Mouse (Mus musculus) midbrain, embryonic 16.5 days (tissue): ENCODE results near the gene Pitx3. TPM values are rescaled to one million over a fixed set of nuclear protein-coding genes. Genes with fewer than 3 reads are reported as not detected.

Experiments used
- ATAC-seq: fragments of 200-750 bp; cut with Nextera tagmentation; 2 replicates; pipeline ENCODE4 v1.8.0; 2017; ENCODE audit warnings: moderate TSS enrichment
- H3K27ac ChIP-seq: fragments of 300-500 bp; sonication (generic); 2 replicates; pipeline ENCODE4 v1.5.1; 2014; ENCODE audit warnings: mild to moderate bottlenecking, low read length, mixed read lengths
- H3K27me3 ChIP-seq: fragments of 300-500 bp; sonication (generic); 2 replicates; pipeline ENCODE4 v1.6.1; 2014; ENCODE audit warnings: low read depth, low read length, mixed read lengths; ENCODE audit not compliant: control insufficient read depth, insufficient read depth
- H3K36me3 ChIP-seq: fragments of 300-500 bp; sonication (generic); 2 replicates; pipeline ENCODE4 v1.6.1; 2014; ENCODE audit warnings: mild to moderate bottlenecking, low read length, moderate library complexity, mixed read lengths; ENCODE audit not compliant: control insufficient read depth, insufficient read depth
- H3K4me1 ChIP-seq: fragments of 300-500 bp; sonication (generic); 2 replicates; pipeline ENCODE4 v1.6.1; 2014; ENCODE audit warnings: mild to moderate bottlenecking, low read length, mixed read lengths; ENCODE audit not compliant: control insufficient read depth, insufficient read depth
- H3K4me2 ChIP-seq: fragments of 300-500 bp; sonication (generic); 2 replicates; pipeline ENCODE4 v1.6.1; 2014; ENCODE audit warnings: mild to moderate bottlenecking, low read length, mixed read lengths
- H3K4me3 ChIP-seq: fragments of 300-500 bp; sonication (generic); 2 replicates; pipeline ENCODE4 v1.5.1; 2014; ENCODE audit warnings: low read depth, mild to moderate bottlenecking, low read length, moderate library complexity, mixed read lengths
- H3K9ac ChIP-seq: fragments of 300-500 bp; sonication (generic); 2 replicates; pipeline ENCODE4 v1.6.1; 2014; ENCODE audit warnings: low read depth, low read length, mixed read lengths
- H3K9me3 ChIP-seq: fragments of 300-500 bp; sonication (generic); replicated peaks from 2 replicates; pipeline ENCODE4 v1.6.1; 2014; ENCODE audit warnings: mild to moderate bottlenecking, low read length, mixed read lengths; ENCODE audit not compliant: control insufficient read depth, poor library complexity, severe bottlenecking
- WGBS: fragments of 180-500 bp; shearing (Covaris S2); extraction: QIAGEN DNeasy Blood & Tissue Kit; methylation state at CpG from one replicate; pipeline ENCODE4 v1.1.7; 2014; 5-methylcytosine and 5-hydroxymethylcytosine counted together
- polyA plus RNA-seq: library from polyadenylated mRNA; unstranded; fragments of >200 nt; fragmentation: Nextera tagmentation; extraction: Ambion mirVana; gene quantifications from 2 replicates; pipeline ENCODE4 v1.2.1, GENCODE M21; 2015

Gene Pitx3
- polyA plus RNA-seq, 1 experiment from 2014 or later = 1.6 TPM

GRCm38 (mm10) chr19:46123876-46124275 is 24.2 kb downstream of the Pitx3 start:
- 81% methylated on average over 3 of the region's 3 CpGs for WGBS
- ATAC-seq = no peak
- Histone ChIP-seq H3K27ac (no peak overlapping the region), H3K27me3 (peaks cover 2% of the 10 kb centered on the region; the same call in 1 of the 2 replicates), H3K36me3 (no peaks in the 10 kb centered on the region), H3K9me3 (no peaks in the 10 kb centered on the region), H3K4me1 (no peaks in the 10 kb centered on the region), H3K4me3 (no peak overlapping the region), H3K9ac (no peak overlapping the region), H3K4me2 (no peak overlapping the region)

- Histone ChIP-seq H3K4me3 (no peak overlapping the region), H3K9ac (no peak overlapping the region), H3K9me3 (no peaks in the 10 kb centered on the region), H3K4me1 (no peaks in the 10 kb centered on the region), H3K4me2 (no peak overlapping the region), H3K36me3 (no peaks in the 10 kb centered on the region), H3K27me3 (no peaks in the 10 kb centered on the region), H3K27ac (no peak overlapping the region)
- no peak for ATAC-seq
- WGBS = 74% methylated on average over 6 of the region's 6 CpGs
These were observed 27.3 kb downstream of the Pitx3 start for GRCm38 (mm10) chr19:46120872-46121271.

GRCm38 (mm10) chr19:46119458-46119857 is 28.7 kb downstream of the Pitx3 start:
- WGBS = 92% methylated on average over 3 of the region's 3 CpGs
- Histone ChIP-seq H3K4me3 (no peak overlapping the region), H3K9me3 (no peaks in the 10 kb centered on the region), H3K9ac (no peak overlapping the region), H3K27me3 (no peaks in the 10 kb centered on the region), H3K36me3 (no peaks in the 10 kb centered on the region), H3K4me1 (no peaks in the 10 kb centered on the region), H3K4me2 (no peak overlapping the region), H3K27ac (no peak overlapping the region)
- no peak for ATAC-seq

GRCm38 (mm10) chr19:46114617-46115016 is 33.5 kb downstream of the Pitx3 start:
- 67% methylated on average over 4 of the region's 4 CpGs for WGBS
- H3K4me1 ChIP-seq = no peaks in the 10 kb centered on the region
- no peaks in the 10 kb centered on the region for H3K36me3 ChIP-seq
- H3K27me3 ChIP-seq = no peaks in the 10 kb centered on the region
- no peaks in the 10 kb centered on the region for H3K9me3 ChIP-seq
- no peak for ATAC-seq
- H3K4me2 ChIP-seq = no peak overlapping the region
- no peak overlapping the region for H3K27ac ChIP-seq
- no peak overlapping the region for H3K4me3 ChIP-seq
- H3K9ac ChIP-seq = no peak overlapping the region

- Histone ChIP-seq H3K36me3 (no peaks in the 10 kb centered on the region), H3K9me3 (no peaks in the 10 kb centered on the region), H3K4me1 (no peaks in the 10 kb centered on the region), H3K4me2 (no peak overlapping the region), H3K4me3 (no peak overlapping the region), H3K9ac (no peak overlapping the region), H3K27ac (no peak overlapping the region), H3K27me3 (no peaks in the 10 kb centered on the region)
- WGBS = 93% methylated on average over 5 of the region's 5 CpGs
- no peak for ATAC-seq
These were observed 37.3 kb downstream of the Pitx3 start for GRCm38 (mm10) chr19:46110781-46111180.

DNA sequence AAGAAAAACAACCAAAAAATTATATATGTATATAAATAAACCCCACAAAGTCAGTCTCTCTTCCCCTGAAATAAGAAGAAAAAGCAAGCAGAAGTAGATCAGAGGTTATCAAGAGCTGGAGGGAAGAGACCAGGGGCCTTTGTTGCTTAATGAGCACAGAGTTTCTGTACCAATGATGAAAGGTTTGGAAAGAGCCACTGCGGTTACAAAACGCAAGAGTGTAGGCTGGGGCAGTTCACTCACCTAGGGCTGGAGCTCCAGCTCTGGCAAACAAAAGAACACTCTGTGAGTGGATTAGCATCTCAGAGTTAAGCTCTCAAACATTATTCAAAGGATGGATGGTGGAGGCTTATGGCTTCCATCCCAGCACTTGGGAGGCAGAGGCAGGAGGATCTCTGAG is 37.9 kb downstream of the Pitx3 start:
- no peaks in the 10 kb centered on the region for H3K9me3 ChIP-seq
- H3K9ac ChIP-seq = no peak overlapping the region
- H3K4me3 ChIP-seq = no peak overlapping the region
- no peak overlapping the region for H3K27ac ChIP-seq
- no peaks in the 10 kb centered on the region for H3K36me3 ChIP-seq
- H3K27me3 ChIP-seq = no peaks in the 10 kb centered on the region
- no peak for ATAC-seq
- no peaks in the 10 kb centered on the region for H3K4me1 ChIP-seq
- no peak overlapping the region for H3K4me2 ChIP-seq
- WGBS = 58% methylated on average over 2 of the region's 2 CpGs

GRCm38 (mm10) chr19:46104187-46104557 is 44.0 kb downstream of the Pitx3 start:
- Histone ChIP-seq H3K9ac (no peak overlapping the region), H3K9me3 (no peaks in the 10 kb centered on the region), H3K4me3 (no peak overlapping the region), H3K27ac (no peak overlapping the region), H3K27me3 (no peaks in the 10 kb centered on the region), H3K36me3 (no peaks in the 10 kb centered on the region), H3K4me2 (no peak overlapping the region), H3K4me1 (no peaks in the 10 kb centered on the region)
- 78% methylated on average over 2 of the region's 2 CpGs for WGBS
- no peak for ATAC-seq

DNA sequence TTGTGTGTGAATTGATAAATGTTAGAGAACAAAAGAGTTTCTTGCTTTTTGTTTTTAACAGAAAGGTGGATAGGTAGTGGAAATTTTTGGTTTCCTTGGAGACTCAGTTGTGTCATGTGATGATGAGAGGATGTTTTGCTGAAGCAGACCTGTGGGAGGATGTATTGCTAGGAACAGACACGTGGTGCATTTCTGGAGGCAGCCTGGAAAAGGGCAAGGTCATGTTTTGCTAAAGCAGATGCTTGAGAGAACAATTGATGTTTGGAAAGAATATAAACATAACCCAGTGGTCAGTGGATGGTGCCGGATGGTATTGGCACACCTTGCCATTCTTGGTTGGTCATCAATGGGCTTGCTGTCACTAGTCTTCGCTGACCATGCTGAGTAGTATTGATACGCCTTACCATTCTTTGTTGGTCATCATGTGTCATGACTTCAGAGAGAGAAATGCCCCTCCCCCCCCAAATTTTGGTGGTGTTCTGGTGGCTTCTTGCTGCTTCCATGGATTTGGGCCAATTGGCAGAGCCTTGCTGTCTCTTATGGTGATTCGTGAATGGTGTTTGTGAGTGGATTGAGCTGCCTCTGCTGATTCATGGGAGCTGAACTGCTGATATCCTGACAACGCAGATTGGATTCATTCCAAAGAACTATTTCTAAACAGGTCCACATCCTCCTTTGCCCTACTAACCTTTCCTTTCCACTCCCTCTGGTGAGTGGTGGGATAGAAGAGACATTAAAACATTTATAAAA is 44.5 kb downstream of the Pitx3 start:
- no peak for ATAC-seq
- H3K27me3 ChIP-seq = no peaks in the 10 kb centered on the region
- H3K4me1 ChIP-seq = no peaks in the 10 kb centered on the region
- H3K4me2 ChIP-seq = no peak overlapping the region
- H3K36me3 ChIP-seq = no peaks in the 10 kb centered on the region
- no peak overlapping the region for H3K4me3 ChIP-seq
- WGBS = 85% methylated on average over 6 of the region's 6 CpGs
- H3K9me3 ChIP-seq = no peaks in the 10 kb centered on the region
- no peak overlapping the region for H3K9ac ChIP-seq
- H3K27ac ChIP-seq = no peak overlapping the region

DNA sequence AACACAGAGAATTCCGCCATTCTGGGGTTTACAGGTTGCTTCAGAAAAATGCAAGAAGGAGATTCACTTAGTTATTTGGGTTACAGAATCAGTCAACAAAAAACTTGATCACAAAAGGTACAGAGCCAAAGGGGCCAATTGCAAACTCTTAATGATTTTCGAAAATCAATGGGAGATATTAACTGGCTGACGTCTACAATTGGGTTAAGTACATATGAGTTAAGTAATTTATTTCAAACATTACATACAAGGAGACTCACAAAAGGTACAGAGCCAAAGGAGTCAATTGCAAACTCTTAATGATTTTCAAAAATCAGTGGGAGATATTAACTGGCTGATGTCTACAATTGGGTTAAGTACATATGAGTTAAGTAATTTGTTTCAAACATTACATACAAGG is 48.6 kb downstream of the Pitx3 start:
- Histone ChIP-seq H3K4me3 (no peak overlapping the region), H3K27ac (no peak overlapping the region), H3K4me2 (no peak overlapping the region), H3K27me3 (no peaks in the 10 kb centered on the region), H3K36me3 (no peaks in the 10 kb centered on the region), H3K9ac (no peak overlapping the region), H3K4me1 (no peaks in the 10 kb centered on the region), H3K9me3 (no peaks in the 10 kb centered on the region)
- WGBS = 93% methylated on average over 3 of the region's 3 CpGs
- ATAC-seq = no peak
